Mouse (Mus musculus): Measurements from ENCODE around the gene Pias3. TPM values are rescaled to one million over a fixed set of nuclear protein-coding genes. Genes with fewer than 3 reads are reported as not detected.
"Not testable (repeated sequence)": the region's sequence is repeated elsewhere in the genome, so short reads cannot be mapped to it uniquely, and the experiment has no call there.

Pias3 gene
- total RNA-seq, 2 experiments from 2014 or later: 23.7 to 24.6 TPM

- intact Hi-C loops (cut with DNase I): no loop called here
- no peak for DNase-seq
Observed at GRCm38 (mm10) chr3:96683496-96683895, 12.7 kb upstream of the Pias3 start.

- intact Hi-C loops (cut with DNase I): no loop called here
- peak in 1 of 2 experiments; percentile 34 for DNase-seq
Observed at GRCm38 (mm10) chr3:96684151-96684821, 11.9 kb upstream of the Pias3 start.

- DNase-seq: peak in 1 of 2 experiments; percentile 32
- intact Hi-C loops (cut with DNase I): no loop called here
Observed at GRCm38 (mm10) chr3:96684822-96685156, 11.4 kb upstream of the Pias3 start.

- DNase-seq; intact Hi-C loops (cut with DNase I): not testable (repeated sequence)
Observed at GRCm38 (mm10) chr3:96686057-96686456, 10.1 kb upstream of the Pias3 start.

GRCm38 (mm10) chr3:96688854-96689253 lies 7.3 kb upstream of the Pias3 start:
- intact Hi-C loops (cut with DNase I): no loop called here
- no peak for DNase-seq

GRCm38 (mm10) chr3:96690298-96690697 lies 5.9 kb upstream of the Pias3 start:
- intact Hi-C loops (cut with DNase I): no loop called here
- DNase-seq: no peak

- intact Hi-C loops (cut with DNase I): no loop called here
- peak; percentile 63 to 76 for DNase-seq
Observed at GRCm38 (mm10) chr3:96692506-96692905, 3.7 kb upstream of the Pias3 start.

GRCm38 (mm10) chr3:96693579-96693978 lies 2.6 kb upstream of the Pias3 start:
- intact Hi-C loops (cut with DNase I): no loop called here
- no peak for DNase-seq

GRCm38 (mm10) chr3:96696766-96697732 lies 865 bp downstream of the Pias3 start:
- intact Hi-C loops (cut with DNase I): loop anchor here (5.0 kb wide), 1 partner anchor 60 kb away; the partner anchor contains the start of genes Gm42957 and Pex11b
- peak; percentile 92 to 95 for DNase-seq

- intact Hi-C loops (cut with DNase I): loop anchor here (5.0 kb wide), 1 partner anchor 62 kb away; the partner anchor contains the start of genes Gm42957 and Pex11b
- DNase-seq: no peak
Observed at GRCm38 (mm10) chr3:96698993-96699690, 3.0 kb downstream of the Pias3 start.

- intact Hi-C loops (cut with DNase I): no loop called here
- DNase-seq: peak in 1 of 2 experiments; percentile 61
Observed at GRCm38 (mm10) chr3:96700376-96700775, 4.2 kb downstream of the Pias3 start.

- DNase-seq: no peak
- intact Hi-C loops (cut with DNase I): no loop called here
Observed at GRCm38 (mm10) chr3:96701003-96701402, 4.8 kb downstream of the Pias3 start.

GRCm38 (mm10) chr3:96704778-96705177 lies 8.6 kb downstream of the Pias3 start:
- intact Hi-C loops (cut with DNase I): loop anchor here (5.0 kb wide), 1 partner anchor 37 kb away; no protein-coding TSS in a partner anchor
- peak in 1 of 2 experiments; percentile 38 for DNase-seq

GRCm38 (mm10) chr3:96706217-96706616 lies 10.0 kb downstream of the Pias3 start:
- intact Hi-C loops (cut with DNase I): loop anchor here (5.0 kb wide), 1 partner anchor 39 kb away; no protein-coding TSS in a partner anchor

GRCm38 (mm10) chr3:96706984-96707383 lies 10.8 kb downstream of the Pias3 start:
- intact Hi-C loops (cut with DNase I): loop anchor here (5.0 kb wide), 1 partner anchor 40 kb away; no protein-coding TSS in a partner anchor
- DNase-seq: no peak

More at GRCm38 (mm10) chr3:96706217-96706616, 10.0 kb downstream of the Pias3 start:
- no peak for DNase-seq

GRCm38 (mm10) chr3:96707903-96708683 lies 11.9 kb downstream of the Pias3 start, which contains the start of gene Nudt17:
Gene Nudt17 (minus strand): TSS chr3:96708562.
- DNase-seq: peak; percentile 88 to 91
- intact Hi-C loops (cut with DNase I): loop anchor here (2.0 to 5.0 kb wide), 2 partner anchors 41 to 161 kb away; no protein-coding TSS in a partner anchor

- no peak for DNase-seq
- intact Hi-C loops (cut with DNase I): loop anchor here (2.0 to 5.0 kb wide), 2 partner anchors 41 to 162 kb away; no protein-coding TSS in a partner anchor
Observed at GRCm38 (mm10) chr3:96708684-96709064, 12.5 kb downstream of the Pias3 start.

- intact Hi-C loops (cut with DNase I): no loop called here
- no peak for DNase-seq
Observed at GRCm38 (mm10) chr3:96714286-96714685, 18.1 kb downstream of the Pias3 start.

GRCm38 (mm10) chr3:96715854-96716253 lies 19.7 kb downstream of the Pias3 start:
- DNase-seq: no peak
- intact Hi-C loops (cut with DNase I): no loop called here

- intact Hi-C loops (cut with DNase I): no loop called here
- DNase-seq: no peak
Observed at GRCm38 (mm10) chr3:96719173-96719572, 23.0 kb downstream of the Pias3 start.
